Mouse (Mus musculus) megakaryocyte, embryonic 14.5 days (primary cell): ENCODE data around the gene Car5a.

Experiments
- FLI1 ChIP-seq: IDR thresholded peaks from 2 replicates; pipeline ENCODE4 v1.6.1; 2012; ENCODE audit warnings: low read length, inconsistent platforms, mixed read lengths
- GATA1 ChIP-seq: IDR thresholded peaks from 3 replicates; pipeline ENCODE4 v1.6.1; 2012; ENCODE audit warnings: mixed read lengths, low read length, inconsistent platforms, borderline replicate concordance

GRCm38 (mm10) chr8:121889810-121890785, 54.6 kb downstream of the Car5a start:
- TF ChIP-seq GATA1 (no peak), FLI1 (no peak)
